ENCODE assay signal across 11 mouse cellular contexts in genomic region chr4:83206803-83207586, GRCm38 (mm10).
DNase-seq lines count a peak whose midpoint lies in the region; ATAC-seq and TF ChIP-seq lines count a peak whose summit lies in the region.
"Had no signal": no experiment of that assay in that cellular context is flagged by ENCODE, and none has a peak within 500 bp of the region (broad histone marks: within the 10 kb centered on the region; RNA-seq: fewer than 3 reads in every experiment).

No protein-coding gene starts in this region.

- H3K36me3 ChIP-seq in hindbrain, postnatal 0 days (ENCODE audit: insufficient read depth, low read length), result no peaks in the 10 kb centered on the region
- H3K36me3 ChIP-seq: heart, embryonic 15.5 days had no signal

- no peaks in the 10 kb centered on the region for H3K4me1 ChIP-seq in hindbrain, postnatal 0 days (ENCODE audit: insufficient read depth, low read length)
- H3K4me1 ChIP-seq in olfactory bulb, adult 2 months (ENCODE audit: control insufficient read depth, insufficient read depth, low read length), result peaks cover 10% of the 10 kb centered on the region
- H3K4me1 ChIP-seq: heart, embryonic 15.5 days had no signal

- no peak overlapping the region for H3K4me3 ChIP-seq in hindbrain, postnatal 0 days (ENCODE audit: low read length)
- no peak overlapping the region for H3K4me3 ChIP-seq in olfactory bulb, adult 2 months (ENCODE audit: insufficient read depth, low read depth, low read length)
- H3K4me3 ChIP-seq: heart, embryonic 15.5 days had no signal

- no peak for TF ChIP-seq POLR2A in olfactory bulb, adult 2 months (IDR thresholded peaks at IDR 0.05; ENCODE audit: insufficient read depth, low read depth, low read length)

- 45% methylated on average over 10 of the region's 10 CpGs for WGBS in hindbrain, postnatal 0 days
- WGBS in olfactory bulb, adult 2 months, result 18% methylated on average over 10 of the region's 10 CpGs

- no peaks in the 10 kb centered on the region for H3K27me3 ChIP-seq in hindbrain, postnatal 0 days (ENCODE audit: insufficient read depth, low read length)
- H3K27me3 ChIP-seq: heart, embryonic 15.5 days had no signal

- TF ChIP-seq CTCF in hindbrain, postnatal 0 days (IDR thresholded peaks at IDR 0.05; ENCODE audit: low read depth), result no peak
- TF ChIP-seq CTCF in olfactory bulb, adult 2 months (IDR thresholded peaks at IDR 0.05; ENCODE audit: insufficient read depth, low read depth, low read length), result no peak

- peak; percentile 22 to 47 for DNase-seq in frontal cortex, postnatal 10 days (ENCODE audit: low spot score in 2 of 2)
- no peak for DNase-seq in frontal cortex, postnatal 14 days (ENCODE audit: low spot score in 2 of 2)
- peak; percentile 91 for DNase-seq in cerebellum, adult 9-10 months
- peak; percentile 83 for DNase-seq in hindbrain, postnatal 0 days (ENCODE audit: low spot score)
- no peak for DNase-seq in gastrocnemius, adult 8-10 months (ENCODE audit: low spot score in 2 of 2)
- DNase-seq in spleen, postnatal 4 days (ENCODE audit: low spot score in 2 of 2), result no peak
- no peak for DNase-seq in lung, postnatal 14 days
- DNase-seq: kidney, postnatal 10 days had no signal

- no peak overlapping the region for H3K4me2 ChIP-seq in hindbrain, postnatal 0 days (ENCODE audit: low read depth, low read length)
- H3K4me2 ChIP-seq: heart, embryonic 15.5 days had no signal

- H3K9me3 ChIP-seq in hindbrain, postnatal 0 days (ENCODE audit: low read length), result no peaks in the 10 kb centered on the region
- H3K9me3 ChIP-seq: heart, embryonic 15.5 days had no signal

- H3K9ac ChIP-seq in hindbrain, postnatal 0 days (replicated peaks; ENCODE audit: low read length), result no peak overlapping the region
- H3K9ac ChIP-seq: heart, embryonic 15.5 days; liver, embryonic 14.5 days had no signal

- ATAC-seq in hindbrain, postnatal 0 days, result peak; percentile 86

- H3K27ac ChIP-seq in hindbrain, postnatal 0 days, result peak overlapping the region; percentile 80
- peak overlapping the region; percentile 80; the same call in 1 of the 2 replicates for H3K27ac ChIP-seq in olfactory bulb, adult 2 months (ENCODE audit: insufficient read depth, low read depth, low read length)
- H3K27ac ChIP-seq: heart, embryonic 15.5 days; liver, embryonic 14.5 days had no signal

Comparison
In these comparisons a context has a peak if more than half of its experiments do, and no peak if none do; other contexts are left out.
1. DNase-seq: peak in frontal cortex, postnatal 10 days (2 of 2), cerebellum, adult 9-10 months (single experiment) and hindbrain, postnatal 0 days (single experiment); none in frontal cortex, postnatal 14 days (0 of 2), gastrocnemius, adult 8-10 months (0 of 2), spleen, postnatal 4 days (0 of 2) and lung, postnatal 14 days (single experiment).